Mouse (Mus musculus) T-helper 1 cell (primary cell): ENCODE data around the gene Cnn2.

Experiments
- in situ Hi-C: fragments of 300-600 bp; cut with MboI, MseI; formaldehyde crosslinking; loops from one replicate; pipeline ENCODE4 v1.15.1; 2025; ENCODE audit warnings: high pct_unique_total_duplicates

Gene Cnn2

GRCm38 (mm10) chr10:79989272-79989786, 945 bp downstream of the Cnn2 start:
- in situ Hi-C loops = loop anchor here (10.0 kb wide), 1 partner anchor 255 kb away; the partner anchor contains the start of gene Ndufs7

DNA sequence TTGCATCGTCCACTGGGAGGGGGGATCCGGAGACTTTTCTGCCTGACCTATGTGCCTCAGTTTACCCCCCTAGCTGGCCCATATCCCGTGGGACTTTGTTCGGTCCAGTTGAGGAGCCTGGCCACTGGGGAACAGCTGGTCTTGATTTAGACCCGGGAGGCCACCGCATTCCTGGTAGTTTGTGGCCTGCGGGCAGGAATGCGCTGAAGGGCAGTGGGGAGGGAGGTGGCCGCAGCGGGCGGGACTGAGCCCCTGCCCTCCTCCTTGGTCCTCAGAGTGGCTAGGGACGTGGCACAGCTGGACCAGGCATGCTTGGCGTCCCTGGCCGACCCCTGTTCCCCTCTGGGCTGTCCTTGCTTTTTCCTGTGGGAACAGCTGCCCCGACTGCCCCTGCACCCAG, 1.5 kb downstream of the Cnn2 start:
- in situ Hi-C loops = loop anchor here (10.0 kb wide), 1 partner anchor 255 kb away; the partner anchor contains the start of gene Ndufs7

DNA sequence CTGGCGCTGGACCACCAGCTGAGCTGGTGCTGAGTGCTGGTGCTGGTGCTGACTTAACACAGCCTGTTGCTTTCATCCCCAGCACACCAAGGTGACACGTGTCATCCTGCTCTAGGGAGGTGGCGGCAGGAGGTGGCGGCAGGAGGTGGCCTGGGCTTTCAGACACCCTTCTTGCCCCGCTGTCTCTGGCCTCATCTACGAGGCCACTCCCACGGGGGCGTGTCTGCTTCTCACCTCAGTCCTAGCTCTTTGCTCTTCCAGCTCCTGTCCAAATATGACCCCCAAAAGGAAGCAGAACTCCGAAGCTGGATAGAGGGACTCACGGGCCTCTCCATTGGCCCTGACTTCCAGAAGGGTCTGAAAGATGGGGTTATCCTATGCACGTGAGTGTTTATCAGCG, 2.7 kb downstream of the Cnn2 start:
- in situ Hi-C loops = no loop called here

GRCm38 (mm10) chr10:79991548-79991947, 3.2 kb downstream of the Cnn2 start:
- in situ Hi-C loops = no loop called here

DNA sequence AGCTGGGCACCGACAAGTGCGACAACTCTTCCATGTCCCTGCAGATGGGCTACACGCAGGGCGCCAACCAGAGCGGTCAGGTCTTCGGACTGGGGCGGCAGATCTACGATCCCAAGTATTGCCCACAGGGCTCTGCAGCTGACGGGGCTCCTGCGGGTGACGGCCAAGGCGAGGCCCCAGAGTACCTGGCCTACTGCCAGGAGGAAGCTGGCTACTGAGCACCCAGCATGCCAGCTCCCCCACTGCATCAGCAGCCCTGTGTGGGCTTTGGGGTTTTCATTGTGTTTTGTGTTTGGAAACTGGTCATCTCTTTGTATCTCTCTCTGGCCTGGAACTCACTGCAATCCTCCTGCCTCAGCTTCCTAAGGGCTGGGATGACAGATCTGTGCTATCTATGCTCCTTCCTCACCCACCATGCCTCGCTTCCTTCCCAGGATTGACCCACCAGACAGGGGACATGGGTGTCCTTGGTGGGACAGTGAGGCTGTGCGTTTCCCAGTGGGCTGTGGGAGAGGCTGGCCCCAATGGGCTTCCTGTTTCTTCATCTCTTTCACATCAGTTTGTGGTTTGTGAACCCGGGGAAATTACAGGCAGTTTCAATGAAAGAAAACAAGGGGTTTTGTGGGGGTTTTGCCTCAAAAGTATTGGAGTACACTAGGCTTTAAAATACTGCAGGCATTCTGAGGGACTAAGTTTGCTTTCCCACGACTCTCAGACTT, 6.2 kb downstream of the Cnn2 start:
- in situ Hi-C loops = loop anchor here (5.0 kb wide), 1 partner anchor 38 kb away; no protein-coding TSS in a partner anchor

- in situ Hi-C loops = loop anchor here (5.0 kb wide), 1 partner anchor 37 kb away; no protein-coding TSS in a partner anchor
Measured at GRCm38 (mm10) chr10:79995636-79996035, 7.3 kb downstream of the Cnn2 start.

DNA sequence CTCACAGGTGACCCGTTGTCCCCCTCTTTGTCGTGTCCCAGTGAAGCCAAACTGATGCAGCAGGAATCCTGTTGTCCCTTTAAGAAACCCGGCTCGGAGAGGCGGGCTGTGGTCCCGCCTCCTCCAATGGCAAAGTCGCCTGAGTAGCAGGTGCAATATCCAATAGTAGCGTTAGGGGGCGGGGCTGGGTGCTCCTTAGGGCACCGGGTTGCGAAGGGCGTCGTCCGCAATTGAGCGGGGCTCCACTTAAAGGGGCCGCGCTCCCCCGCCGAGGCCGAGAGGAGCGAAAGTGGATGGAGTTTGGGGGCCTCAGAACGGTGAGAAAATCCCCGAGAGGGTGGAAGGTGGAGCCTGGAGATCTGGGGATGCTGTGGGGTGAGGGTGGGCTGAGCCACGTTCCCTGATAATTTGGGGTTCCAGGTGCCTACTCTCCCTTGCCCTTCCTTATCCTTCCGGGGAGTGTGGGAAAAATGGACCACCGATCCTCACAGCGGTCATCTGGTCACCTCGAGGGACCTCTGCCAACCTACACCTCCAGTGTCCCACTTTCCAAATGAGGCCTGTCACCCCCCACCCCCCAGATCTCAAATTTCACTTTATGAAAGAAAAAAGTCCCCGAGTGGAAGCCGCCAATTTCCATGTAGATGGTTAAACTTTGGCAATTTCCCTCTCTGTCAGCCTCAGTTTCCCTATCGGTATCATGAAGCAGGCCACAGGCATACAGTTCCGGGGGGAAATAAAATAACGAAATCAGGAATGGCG, 8.1 kb downstream of the Cnn2 start, which contains the start of gene Abca7:
Gene Abca7, plus strand, starts transcription at position 223 of the 762 bp plus-strand sequence.
- in situ Hi-C loops = loop anchor here (5.0 kb wide), 1 partner anchor 36 kb away; no protein-coding TSS in a partner anchor

- in situ Hi-C loops = loop anchor here (5.0 kb wide), 1 partner anchor 35 kb away; no protein-coding TSS in a partner anchor
Measured at GRCm38 (mm10) chr10:79997034-79997760, 8.8 kb downstream of the Cnn2 start.

- in situ Hi-C loops = loop anchor here (5.0 kb wide), 1 partner anchor 34 kb away; no protein-coding TSS in a partner anchor
Measured at GRCm38 (mm10) chr10:79997819-79998218, 9.4 kb downstream of the Cnn2 start.

DNA sequence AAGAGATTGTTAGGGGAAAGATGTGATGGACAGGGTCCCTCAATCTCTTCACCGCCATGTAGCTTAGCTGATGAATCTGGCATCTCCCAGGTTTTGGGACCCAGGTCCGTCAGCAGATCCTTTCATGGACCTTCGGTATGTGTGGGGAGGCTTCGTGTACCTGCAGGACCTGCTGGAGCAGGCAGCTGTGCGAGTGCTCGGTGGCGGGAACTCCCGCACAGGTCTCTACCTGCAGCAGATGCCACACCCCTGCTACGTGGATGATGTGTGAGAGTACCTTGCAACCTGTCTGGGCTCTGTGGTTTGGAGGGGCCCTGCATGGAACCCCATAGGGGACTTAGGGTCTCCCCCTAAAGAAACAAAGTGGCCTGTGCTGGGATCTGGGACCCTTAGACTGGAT, 13.6 kb downstream of the Cnn2 start:
- in situ Hi-C loops = no loop called here

DNA sequence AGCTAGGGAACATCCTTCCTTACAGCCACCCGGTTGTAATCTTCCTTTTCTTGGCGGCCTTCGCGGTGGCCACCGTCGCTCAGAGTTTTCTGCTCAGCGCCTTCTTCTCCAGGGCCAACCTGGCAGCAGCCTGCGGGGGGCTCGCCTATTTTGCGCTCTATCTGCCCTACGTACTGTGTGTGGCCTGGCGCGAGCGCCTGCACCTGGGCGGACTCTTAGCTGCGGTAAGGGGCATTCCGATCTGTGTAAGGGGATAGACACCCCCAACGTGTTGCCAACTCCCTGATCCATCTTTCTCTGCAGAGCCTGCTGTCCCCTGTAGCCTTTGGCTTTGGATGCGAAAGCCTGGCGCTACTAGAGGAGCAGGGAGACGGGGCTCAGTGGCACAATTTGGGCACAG, 14.4 kb downstream of the Cnn2 start:
- in situ Hi-C loops = no loop called here

DNA sequence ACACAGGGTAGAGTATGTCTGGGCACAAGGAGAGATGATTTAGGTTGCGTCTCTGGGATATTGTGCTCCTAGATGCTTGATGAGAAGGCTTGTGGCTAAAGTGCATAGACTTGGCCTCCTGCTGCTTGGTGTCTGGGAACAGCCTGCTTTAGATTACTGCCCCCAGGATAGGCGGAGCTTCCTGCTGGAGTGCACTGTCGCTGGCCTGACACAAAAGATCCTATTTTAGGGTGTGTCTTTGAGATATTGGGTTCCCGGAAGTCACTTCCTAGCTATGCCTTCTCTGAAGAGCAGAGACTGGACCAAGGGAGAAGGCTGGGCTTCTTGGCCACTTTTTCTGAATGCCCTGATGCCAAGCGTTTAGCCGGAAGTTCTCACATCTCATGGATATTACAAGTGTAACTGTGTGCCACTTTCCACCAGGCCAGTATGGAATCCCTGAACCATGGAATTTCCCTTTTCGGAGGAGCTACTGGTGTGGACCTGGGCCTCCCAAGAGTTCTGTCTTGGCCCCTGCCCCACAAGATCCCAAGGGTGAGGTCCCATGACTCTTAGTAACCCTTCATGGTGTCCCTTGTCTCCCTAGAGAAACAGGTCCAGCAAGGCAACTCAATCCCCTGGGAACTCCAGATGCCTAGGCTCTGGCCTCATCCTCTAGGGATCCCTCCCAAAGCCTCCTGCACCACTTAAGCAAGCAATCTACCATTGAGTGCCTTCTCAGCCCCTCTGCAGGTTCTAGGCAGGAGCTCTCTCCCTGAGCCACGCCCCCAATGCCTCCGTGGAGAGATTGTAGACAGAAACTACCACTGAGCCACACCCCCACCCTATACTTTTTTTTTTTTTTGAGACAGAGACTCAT, 15.2 kb downstream of the Cnn2 start:
- in situ Hi-C loops = no loop called here

GRCm38 (mm10) chr10:80004233-80004705, 15.9 kb downstream of the Cnn2 start:
- in situ Hi-C loops = no loop called here

DNA sequence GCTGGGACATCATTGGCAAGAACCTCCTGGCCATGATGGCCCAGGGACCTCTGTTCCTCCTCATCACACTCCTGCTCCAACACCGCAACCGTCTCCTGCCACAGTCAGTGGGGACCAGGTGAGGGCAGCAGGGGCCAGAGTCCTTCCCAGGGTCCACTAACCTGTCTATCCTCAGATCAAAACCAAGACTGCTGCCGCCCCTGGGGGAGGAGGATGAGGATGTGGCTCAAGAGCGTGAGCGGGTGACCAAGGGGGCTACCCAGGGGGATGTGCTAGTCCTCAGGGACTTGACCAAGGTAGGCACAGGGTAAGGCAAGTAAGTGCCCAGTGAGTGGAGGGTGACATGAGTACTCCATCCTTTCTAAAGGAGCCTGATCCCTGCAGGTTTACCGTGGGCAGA, 23.4 kb downstream of the Cnn2 start:
- in situ Hi-C loops = no loop called here

- in situ Hi-C loops = no loop called here
Measured at GRCm38 (mm10) chr10:80013609-80014008, 25.2 kb downstream of the Cnn2 start.

DNA sequence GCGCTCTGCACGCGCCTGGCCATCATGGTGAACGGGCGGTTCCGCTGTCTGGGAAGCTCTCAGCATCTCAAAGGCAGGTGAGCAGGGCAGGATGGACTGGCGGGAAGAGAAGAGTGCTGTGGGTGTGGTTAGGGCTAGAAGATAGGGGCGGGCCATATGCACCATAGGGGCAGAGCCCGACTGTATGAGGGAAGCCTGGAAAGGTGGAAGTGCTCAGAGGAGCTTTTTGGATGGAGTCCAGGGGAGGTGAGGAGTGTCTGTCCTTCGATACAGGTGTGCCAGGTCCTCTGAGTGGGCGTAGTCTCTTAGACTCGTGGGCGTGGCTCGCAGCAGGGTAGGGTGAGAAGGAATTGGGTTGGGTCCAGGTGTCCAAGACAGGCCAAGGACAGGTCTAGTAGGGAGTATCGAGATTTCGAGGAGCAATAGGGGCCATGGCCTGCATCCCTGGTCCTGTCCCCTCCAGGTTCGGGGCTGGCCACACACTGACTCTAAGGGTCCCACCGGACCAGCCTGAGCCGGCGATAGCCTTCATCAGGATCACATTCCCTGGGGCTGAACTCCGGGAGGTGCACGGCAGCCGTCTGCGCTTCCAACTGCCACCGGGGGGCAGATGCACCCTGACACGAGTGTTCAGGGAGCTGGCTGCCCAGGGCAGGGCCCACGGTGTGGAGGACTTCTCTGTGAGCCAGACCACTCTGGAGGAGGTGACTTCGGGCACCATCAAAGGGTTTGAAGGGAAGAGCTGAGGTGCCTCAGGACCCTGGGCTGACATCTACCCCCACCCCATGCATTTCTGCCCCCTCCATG, 26.3 kb downstream of the Cnn2 start:
- in situ Hi-C loops = loop anchor here (5.0 kb wide), 1 partner anchor 87 kb away; the partner anchor contains the start of gene Arid3a

DNA sequence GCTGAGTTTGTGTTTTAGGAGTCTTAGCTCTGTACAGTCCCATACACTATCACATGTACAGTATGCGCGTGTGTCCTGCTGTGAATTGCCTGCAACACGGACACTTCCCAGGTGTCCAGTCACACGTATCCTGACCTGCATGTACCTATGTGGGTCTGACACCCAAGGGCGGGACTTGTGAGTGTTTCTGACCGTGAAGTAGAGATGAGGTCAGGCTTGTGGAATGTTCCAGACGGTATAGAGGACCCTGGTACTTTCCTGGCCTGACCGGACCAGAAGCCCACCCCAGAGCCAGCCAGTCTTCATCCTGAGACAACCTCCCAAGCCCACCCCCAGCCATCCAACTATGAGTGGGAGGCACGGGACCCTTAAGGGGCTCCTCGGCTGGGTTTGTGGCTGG, 27.2 kb downstream of the Cnn2 start:
- in situ Hi-C loops = loop anchor here (5.0 kb wide), 1 partner anchor 88 kb away; the partner anchor contains the start of gene Arid3a

DNA sequence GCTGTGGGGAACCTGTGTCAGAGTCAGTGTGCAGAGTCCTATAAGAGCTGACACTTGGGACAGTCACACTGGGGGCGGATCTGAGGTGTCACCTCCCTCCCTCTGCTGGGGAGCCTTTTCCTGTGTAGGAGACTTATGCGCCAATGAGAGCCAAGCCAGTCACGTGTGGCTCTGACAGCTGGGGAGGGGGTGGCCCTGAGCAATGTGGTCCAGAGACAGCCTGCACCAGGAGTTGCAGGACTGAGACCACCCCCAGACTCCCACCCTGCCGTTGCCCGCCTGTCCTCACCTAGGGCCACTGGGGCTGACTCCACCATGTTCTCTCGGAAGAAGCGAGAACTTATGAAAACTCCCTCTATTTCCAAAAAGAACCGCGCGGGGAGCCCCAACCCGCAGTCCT, 28.1 kb downstream of the Cnn2 start, which contains the start of gene Arhgap45:
Gene Arhgap45, plus strand, starts transcription at position 143 of the 400 bp plus-strand sequence.
- in situ Hi-C loops = loop anchor here (5.0 kb wide), 1 partner anchor 89 kb away; the partner anchor contains the start of gene Arid3a

DNA sequence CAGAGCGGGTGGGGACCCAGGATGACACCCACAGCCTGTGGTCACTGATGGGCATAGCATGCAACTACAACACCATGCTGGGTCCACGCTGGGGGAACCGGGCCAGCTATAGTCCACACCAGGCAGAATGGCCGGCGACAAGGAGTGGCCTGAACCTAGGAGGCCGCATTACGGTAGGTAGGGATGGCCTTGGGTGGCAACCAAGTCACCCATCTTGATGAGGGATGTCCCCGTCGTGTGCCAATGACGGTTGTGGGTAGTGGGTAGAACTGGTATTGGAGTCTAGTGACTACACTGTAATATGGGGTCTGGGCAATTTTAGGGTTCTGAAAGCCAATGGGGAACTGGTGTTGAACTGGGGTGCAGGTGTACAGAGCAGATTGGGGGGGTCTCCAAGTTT, 28.5 kb downstream of the Cnn2 start:
- in situ Hi-C loops = loop anchor here (5.0 kb wide), 1 partner anchor 90 kb away; the partner anchor contains the start of gene Arid3a
